Mouse (Mus musculus) testis, adult 2 months (tissue): ENCODE measurements at regions not wholly inside any gene's neighbourhood (a gene's known extent, or its start where the extent isn't known, plus 50 kb on each side); places are given as distances from the start of the nearest gene placed in this dataset.

Source experiments
- CTCF ChIP-seq: fragments of 200-500 bp; IDR thresholded peaks from 2 replicates; pipeline ENCODE4 v1.5.1; 2012; ENCODE audit warnings: low read depth, mild to moderate bottlenecking, inconsistent platforms, low read length, moderate library complexity; ENCODE audit not compliant: control insufficient read depth, insufficient read depth, insufficient replicate concordance
- POLR2A ChIP-seq: fragments of 200-500 bp; IDR thresholded peaks from 2 replicates; pipeline ENCODE4 v1.6.1; 2012; ENCODE audit warnings: low read depth, mild to moderate bottlenecking, inconsistent platforms, low read length, moderate library complexity; ENCODE audit not compliant: control insufficient read depth

DNA sequence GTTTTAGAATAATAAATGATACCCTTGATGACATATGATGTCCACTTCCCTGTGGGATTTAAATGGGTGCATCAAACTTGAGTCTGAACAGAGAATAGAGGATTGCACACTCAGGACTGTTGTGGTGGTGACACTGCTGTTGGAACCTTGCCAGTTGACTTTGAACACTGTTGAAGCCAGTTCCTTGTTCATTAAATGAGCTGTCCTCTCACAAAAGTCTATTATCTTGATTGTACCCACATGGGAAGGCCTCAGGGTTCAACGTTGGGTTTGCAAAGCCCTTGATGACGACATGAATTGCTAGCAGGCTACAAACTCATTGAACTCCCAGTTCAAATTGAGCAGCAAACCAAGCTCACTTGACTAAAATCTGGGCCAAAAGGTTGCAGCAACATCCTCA, 237.3 kb upstream of the Atp2b1 start:
- no peak for TF ChIP-seq POLR2A
- TF ChIP-seq CTCF = no peak
